Mouse (Mus musculus) G1E (cell line): Measurements from ENCODE around the gene Rgs12.

ENCODE experiments used
- CTCF ChIP-seq: IDR thresholded peaks from 2 replicates; pipeline ENCODE4 v1.5.1; 2012; ENCODE audit warnings: low read depth, low read length, inconsistent platforms, mixed read lengths
- GATA1 ChIP-seq: IDR thresholded peaks from 2 replicates; pipeline ENCODE4 v1.6.1; 2012; ENCODE audit warnings: borderline replicate concordance, low read length, inconsistent platforms, mixed read lengths
- GATA2 ChIP-seq: IDR thresholded peaks from 2 replicates; pipeline ENCODE4 v1.6.1; 2012; ENCODE audit warnings: low read depth, low read length, inconsistent platforms, borderline replicate concordance
- TAL1 ChIP-seq: conservative IDR thresholded peaks from 2 replicates; pipeline ENCODE4 v1.6.1; 2012; ENCODE audit warnings: low read depth, low read length, inconsistent platforms, mixed read lengths

- TF ChIP-seq CTCF (no peak), TAL1 (no peak), GATA1 (no peak), GATA2 (no peak)
Observed at GRCm38 (mm10) chr5:34943428-34943827, 5.8 kb upstream of the Rgs12 start.
